Mouse (Mus musculus) T-helper 1 cell (primary cell): Measurements from ENCODE around the gene C130050O18Rik.

Source experiments
- in situ Hi-C: fragments of 300-600 bp; cut with MboI, MseI; formaldehyde crosslinking; loops from one replicate; pipeline ENCODE4 v1.15.1; 2025; ENCODE audit warnings: high pct_unique_total_duplicates

C130050O18Rik gene

DNA sequence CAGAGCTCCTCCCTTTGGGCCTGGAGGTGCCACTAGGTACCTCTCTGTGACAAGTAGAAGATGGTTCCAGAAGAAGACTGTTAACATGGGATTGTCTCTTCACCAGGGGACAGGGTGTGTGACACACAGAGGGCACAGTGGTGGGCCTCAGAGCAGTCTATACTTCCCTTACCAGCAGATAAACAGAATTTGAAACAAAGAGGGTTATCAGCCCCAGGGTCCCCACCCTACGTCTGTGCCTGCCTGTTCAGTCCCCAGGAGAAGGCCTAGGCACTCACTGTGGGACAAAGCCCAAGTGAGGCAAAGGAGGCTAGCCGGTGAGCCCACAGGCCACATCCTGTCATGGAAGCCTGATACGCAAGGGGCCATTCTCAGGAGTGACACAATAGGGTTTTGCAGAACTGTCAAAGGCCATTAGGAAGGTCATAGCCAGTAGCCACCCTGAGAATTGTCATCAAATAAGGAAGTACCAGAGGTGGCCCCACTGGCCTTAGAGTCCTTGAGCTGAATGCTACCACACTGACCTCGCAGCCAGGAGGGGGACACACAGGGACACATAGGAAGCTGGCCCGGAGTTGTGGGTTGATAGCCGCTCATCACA is at the start of gene C130050O18Rik:
C130050O18Rik (plus strand) TSS at position 480 of the 601 bp plus-strand sequence.
- in situ Hi-C loops, result loop anchor here (5.0 kb wide), 1 partner anchor 43 kb away; no protein-coding TSS in a partner anchor

DNA sequence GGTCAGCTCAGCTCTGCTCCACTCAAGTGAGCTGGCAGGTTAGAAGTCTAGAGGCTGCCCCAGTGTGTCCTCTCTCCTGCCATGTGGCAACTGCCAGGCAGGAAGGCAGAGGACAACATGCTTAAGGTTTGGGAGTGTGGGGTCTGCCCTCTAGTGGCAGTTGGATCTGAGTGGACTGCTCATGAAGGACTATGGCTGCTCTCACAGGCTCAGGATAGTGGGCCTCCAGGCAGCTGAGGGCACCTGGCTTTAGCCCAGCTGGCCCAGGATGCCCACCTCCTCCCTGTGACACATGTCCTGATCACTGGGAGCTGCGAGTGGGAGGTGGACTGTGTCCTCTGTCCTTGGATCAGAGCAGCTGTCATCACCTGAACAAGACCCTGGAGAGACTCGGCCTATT is 46.4 kb upstream of the C130050O18Rik start:
- in situ Hi-C loops, result loop anchor here (5.0 to 10.0 kb wide), 2 partner anchors 76 to 514 kb away; no protein-coding TSS in a partner anchor

DNA sequence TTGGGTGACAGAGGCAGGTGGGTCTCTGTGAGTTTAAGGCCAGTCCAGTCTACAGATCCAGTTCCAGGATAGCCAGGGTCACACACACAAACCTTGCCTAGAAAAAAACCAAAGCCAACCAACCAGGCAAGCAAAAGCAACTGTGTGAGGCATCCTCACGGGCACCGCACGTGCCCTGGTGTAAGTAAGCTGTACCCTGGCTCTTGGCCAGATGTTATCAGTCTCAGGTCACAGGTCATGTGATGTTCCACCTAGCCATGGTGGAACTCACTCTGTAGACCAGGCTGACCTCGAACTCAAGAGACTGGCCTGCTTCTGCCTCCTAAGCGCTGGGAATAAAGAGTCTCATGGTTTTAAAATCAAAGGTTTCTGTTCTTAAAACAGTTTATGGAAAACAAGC is 45.8 kb upstream of the C130050O18Rik start:
- in situ Hi-C loops, result loop anchor here (5.0 to 10.0 kb wide), 2 partner anchors 77 to 514 kb away; no protein-coding TSS in a partner anchor

DNA sequence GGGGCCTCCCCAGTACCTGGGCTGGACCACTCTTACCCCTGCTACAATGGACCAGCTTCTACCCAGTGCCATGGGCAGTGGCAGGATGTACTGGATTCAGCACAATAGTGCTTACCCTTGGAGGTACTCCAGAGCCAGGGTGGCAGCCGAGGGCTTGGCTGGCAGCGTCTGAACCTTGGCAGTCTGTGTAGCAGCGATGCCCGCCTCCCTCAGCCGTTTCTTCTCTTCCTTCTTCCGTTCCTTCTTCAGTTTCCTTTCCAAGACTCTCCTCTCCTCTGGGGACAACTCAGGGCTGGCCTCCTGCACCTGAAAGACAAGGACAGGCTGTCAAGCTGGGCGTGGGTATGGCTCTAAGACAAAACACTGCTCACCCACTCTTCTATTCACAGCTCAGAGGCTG is 41.2 kb upstream of the C130050O18Rik start:
- in situ Hi-C loops, result loop anchor here (5.0 kb wide), 1 partner anchor 38 kb away; no protein-coding TSS in a partner anchor

DNA sequence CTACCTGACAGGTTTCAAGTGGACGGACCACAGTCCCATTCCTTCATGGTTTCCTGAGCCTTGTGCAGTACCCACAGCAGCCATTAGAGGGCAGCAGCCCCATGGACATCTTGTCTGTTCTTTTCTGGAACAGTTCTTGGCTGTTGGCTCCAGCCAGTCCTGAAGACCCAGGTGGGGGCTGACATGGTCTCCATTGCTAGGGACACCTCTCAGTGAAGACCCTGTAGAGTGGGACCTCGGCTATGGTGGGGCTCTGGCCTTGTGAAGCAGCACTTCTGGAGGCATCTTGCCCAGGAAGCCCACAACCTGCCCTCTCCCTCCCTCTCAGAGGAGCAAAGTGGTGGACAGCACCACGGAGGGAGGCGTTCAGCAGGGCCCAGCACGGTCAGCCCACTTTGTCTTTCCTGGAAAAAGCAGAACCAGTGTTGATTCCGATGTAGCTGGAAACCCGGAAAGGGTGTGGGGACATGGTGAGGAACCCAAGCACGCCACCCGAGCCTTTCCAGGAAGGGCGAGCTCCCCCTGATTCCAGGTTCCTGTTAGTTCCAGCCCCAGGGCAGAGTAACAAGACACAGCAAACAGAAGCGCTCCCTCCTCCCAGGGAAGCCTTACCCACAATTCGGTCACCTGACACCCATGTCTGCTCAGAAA is 40.7 kb upstream of the C130050O18Rik start:
- in situ Hi-C loops, result loop anchor here (5.0 kb wide), 1 partner anchor 38 kb away; no protein-coding TSS in a partner anchor

DNA sequence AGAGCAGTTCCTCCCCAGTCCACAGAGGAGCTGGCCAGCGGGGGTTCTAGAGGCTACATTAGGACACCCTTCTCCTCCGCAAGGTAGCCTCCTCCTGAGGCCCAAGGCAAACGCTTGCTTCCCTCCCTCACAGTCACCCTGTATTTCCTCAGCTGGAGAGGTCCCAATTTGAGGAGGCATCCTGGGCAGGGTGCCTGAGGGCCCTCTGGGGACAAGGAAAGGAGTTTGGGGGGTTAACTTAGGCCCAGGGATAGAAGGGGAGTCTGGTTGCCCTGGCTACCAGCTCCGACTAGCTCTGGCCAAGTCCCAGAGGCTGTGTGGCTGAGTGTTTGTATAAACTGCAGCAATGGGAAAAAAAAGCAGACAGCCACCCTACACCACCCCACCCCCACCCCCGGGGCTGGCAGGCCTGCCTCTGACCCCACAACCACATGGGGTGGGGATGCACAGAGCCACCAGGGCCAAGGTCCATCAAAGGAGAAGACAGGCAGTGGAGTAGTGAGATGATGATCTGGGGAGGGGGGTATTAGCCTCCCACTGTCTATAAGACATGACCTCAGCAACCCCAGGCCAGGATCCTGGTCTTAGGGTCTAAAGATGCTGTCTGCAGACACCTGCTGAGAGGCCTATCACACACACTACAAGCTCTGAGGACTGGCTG is 40.0 kb upstream of the C130050O18Rik start:
- in situ Hi-C loops, result loop anchor here (5.0 kb wide), 1 partner anchor 37 kb away; no protein-coding TSS in a partner anchor

DNA sequence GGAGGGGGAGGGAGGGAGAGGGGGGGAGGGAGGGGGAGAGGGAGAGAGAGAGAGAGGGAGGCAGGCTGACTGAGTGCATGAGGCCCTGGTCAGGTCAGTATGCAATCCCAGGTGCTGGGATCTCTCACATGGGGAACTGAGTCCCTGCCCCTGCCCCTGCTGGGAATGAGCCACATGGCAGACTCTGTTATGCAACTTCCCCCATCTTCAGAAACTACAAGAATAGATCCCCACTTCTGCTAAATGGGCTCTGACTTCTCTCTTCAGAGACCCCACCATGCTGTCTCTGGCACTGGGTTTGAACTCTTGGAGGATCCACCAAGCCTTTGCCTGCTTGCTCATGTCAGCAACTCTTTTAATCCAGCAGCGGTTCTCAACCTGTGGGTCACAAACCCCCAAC is 39.3 kb upstream of the C130050O18Rik start:
- in situ Hi-C loops, result no loop called here

DNA sequence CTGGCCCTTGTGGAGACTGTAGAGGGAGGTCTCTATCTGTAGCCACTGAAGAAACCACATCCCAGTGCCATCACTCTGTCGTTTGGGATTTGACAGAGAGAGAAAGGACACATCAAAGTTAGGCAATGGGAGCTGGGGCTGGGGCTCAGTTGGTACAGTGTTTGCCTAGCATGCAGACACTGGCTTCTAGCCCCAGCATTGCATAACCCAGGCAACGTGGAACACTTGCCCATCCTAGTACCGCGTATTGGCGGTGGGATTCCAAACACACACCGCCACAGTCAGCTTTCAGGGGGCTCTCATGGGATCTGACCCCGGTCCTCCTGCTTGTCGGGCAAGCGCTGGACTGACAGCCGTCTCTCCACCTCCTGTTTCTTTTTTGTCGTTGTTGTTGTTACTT is 38.6 kb upstream of the C130050O18Rik start:
- in situ Hi-C loops, result no loop called here

DNA sequence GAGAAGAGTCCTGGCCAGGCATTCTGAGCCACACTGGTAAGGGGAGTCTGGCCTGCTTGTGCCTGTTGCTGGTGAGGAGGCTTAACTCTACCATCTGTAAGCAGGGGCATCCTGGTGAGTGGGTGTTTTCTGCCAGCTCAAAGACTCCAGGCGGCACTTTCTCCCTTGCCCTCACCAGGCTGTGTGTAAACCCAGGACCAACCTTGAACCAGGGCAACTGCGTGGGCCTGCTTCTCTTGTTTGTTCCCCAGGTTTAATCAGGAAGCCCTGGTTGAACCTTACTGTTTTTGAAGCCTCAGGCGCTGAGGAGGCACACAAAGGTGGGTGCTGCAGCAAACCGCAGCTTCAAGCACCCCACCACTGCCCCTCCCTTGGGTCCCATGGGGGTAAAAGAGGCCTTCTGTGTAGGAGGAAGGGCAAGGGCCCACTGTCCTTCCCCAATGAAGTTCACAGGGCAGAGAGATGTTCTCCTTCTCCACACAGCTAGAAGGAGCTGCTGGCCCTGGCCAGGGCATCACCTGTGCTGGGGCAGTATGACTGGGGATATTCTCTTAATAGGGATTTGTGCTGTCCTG is 37.1 kb upstream of the C130050O18Rik start:
- in situ Hi-C loops, result no loop called here

DNA sequence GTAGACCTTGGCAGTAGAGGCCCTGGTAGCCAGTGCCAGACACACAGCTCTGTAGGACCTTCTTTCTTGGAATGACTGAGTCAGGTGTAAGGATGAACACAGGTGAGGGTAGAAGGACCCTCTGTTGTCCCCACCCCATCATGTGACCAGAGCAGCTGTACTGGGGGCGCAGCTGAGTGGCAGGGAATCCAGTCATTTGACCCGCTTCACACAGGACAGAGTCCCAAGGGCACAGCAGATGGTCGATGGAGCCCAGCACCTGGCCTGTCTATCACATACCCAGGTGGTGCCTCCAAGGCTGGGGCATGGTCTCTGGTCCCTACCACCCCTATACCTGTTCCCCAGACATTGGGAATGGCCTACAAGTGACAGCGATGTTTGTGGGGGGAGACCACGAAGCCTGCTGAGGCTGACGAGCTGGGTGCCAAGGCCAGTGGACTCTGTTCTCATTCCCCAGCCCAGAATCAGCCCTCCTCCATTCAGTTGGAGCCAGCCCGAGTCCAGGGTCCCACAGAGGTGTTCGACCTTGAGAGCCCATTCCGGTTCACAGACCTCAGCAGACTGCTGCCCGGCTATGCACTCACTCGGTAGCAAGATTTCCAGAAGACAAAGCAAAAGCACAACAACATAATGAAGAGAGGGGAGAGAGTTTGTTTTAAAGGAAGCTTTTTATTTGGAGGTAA is 36.3 kb upstream of the C130050O18Rik start:
- in situ Hi-C loops, result no loop called here

DNA sequence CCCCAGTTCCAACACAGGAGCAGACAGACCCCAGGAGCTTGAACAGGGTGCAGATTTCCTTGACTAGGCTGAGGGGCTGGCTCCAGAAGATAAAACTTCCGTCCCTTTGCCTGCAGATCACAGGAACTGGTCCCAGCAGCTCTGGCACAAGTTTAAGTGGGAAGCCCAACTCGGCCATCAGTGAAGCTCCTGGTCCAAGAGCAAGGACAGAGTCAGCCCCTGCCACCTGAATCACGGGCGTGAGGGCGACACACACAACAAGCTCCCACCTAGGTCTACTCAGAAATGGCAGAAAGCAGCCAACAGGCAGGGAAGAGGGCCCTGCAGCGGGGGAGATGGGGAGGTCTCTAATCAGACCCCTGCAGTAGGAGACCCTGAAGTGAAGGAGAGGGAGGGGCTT is 34.7 kb upstream of the C130050O18Rik start:
- in situ Hi-C loops, result no loop called here

DNA sequence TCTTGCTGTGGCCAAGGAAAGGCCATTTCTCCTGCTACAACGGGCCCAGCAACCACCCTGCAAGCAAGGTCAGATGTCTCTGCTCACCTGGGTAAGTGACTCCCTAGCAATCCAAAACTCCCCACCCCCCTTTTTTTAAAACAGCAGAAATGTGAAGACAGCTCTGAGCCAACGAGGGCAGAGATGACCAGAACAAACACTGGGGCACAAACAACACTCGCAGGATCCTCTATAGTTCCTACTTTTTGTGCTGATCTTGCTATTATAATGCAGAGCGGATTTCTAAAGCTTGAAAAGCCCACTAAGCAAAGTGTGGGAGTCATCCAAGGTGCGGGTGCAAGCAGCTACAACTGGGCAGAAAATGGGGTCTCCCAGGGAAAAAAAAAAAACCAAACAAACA is 34.0 kb upstream of the C130050O18Rik start:
- in situ Hi-C loops, result no loop called here

DNA sequence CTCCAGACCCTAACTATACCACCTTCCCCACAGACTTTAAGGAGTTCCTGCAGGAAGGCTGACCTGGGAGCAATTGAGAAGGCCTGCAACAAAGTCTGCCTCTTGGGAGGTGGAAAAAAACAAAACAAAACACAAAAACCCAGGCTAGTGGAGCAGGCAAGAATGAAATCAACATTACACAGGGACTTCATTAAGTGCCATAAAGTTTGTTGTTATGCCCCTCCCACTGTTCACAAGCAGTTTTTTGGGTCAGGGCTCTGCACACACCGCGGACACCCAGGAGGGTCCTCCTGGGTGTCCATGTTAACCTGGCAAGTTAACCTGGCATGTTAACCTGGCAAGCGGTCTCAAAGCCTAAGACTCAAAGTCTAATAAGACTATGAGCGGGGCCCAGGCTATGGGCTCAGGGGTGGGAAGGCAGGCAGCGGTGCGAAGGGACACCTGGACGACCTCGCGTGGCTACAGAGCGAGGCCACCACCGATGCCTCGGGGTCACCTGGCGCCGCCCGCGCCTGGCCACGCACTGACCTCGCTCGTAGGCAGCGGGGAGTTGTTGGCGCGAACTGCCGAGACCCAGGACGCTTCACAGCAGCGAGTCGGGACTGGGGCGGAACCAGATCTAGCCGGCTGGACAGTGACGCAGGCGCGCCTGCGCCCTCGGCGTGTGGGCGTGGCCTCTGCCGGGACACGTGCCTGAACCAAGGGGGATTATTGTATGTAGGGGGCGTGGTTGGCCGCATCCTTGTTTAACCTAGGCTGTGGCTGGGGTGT is 33.3 kb upstream of the C130050O18Rik start:
- in situ Hi-C loops, result no loop called here

DNA sequence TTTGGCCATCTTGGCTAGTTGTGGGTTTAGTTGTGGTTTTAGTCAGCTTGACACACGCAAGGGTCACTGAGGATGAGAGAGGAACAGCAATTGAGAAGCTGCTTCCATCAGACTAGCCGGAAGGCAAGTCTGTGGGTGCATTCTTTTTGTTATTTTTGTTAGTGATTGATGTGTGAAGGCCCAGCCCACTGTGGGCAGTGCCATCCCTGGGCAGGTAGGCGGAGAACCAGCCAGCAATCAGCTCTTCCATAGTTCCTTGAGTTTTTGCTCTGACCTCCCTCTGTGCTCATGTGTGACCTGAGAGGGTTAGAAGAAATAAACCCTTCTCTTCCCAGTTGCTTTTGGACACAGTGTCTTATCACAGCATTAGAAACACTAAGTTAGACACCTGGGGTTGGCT is 32.0 kb upstream of the C130050O18Rik start:
- in situ Hi-C loops, result no loop called here

DNA sequence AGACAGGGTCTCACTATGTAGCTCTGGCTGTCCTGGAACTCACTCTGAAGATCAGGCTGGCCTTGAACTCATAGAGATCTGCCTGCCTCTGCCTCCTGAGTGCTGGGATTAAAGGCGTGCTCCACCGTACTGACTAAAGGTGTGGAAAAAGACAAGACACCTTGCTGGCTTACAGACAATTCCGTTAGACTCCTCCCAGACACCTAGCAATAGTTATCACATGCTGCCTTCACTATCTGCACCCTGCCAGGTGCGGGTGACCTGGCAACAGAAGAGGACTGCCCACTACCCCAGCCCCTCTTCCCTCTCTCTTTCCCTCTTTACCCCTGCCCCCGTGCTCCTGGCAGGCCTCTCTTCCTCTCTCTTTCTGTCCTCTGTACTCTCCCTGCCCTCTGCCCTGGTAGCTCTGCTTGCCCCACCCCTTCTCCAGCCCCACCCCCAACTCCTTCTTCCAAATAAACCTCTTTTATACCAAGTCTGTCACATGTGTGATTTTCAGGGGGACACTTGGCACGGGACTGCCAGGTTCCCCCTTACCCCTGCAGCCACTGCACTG is 31.1 kb upstream of the C130050O18Rik start:
- in situ Hi-C loops, result no loop called here

DNA sequence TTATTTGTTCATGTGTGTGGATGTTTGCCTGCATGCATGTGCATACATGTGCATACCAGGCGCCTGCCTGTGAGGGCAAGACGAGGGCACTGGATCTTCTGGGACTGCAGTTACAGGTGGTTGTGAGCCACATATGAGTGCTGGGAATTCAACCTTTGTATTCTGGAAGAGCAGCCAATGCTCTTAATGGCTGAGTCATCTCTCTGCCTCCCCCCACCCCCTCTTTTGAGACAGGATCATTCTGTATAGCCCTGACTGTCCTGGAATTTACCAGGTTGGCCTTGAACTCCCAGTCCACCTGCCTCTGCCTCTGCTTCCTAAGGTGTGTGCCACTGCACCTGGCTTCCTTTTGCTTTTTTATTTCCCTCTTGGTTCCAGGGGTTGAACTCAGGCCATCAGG is 30.2 kb upstream of the C130050O18Rik start:
- in situ Hi-C loops, result no loop called here

DNA sequence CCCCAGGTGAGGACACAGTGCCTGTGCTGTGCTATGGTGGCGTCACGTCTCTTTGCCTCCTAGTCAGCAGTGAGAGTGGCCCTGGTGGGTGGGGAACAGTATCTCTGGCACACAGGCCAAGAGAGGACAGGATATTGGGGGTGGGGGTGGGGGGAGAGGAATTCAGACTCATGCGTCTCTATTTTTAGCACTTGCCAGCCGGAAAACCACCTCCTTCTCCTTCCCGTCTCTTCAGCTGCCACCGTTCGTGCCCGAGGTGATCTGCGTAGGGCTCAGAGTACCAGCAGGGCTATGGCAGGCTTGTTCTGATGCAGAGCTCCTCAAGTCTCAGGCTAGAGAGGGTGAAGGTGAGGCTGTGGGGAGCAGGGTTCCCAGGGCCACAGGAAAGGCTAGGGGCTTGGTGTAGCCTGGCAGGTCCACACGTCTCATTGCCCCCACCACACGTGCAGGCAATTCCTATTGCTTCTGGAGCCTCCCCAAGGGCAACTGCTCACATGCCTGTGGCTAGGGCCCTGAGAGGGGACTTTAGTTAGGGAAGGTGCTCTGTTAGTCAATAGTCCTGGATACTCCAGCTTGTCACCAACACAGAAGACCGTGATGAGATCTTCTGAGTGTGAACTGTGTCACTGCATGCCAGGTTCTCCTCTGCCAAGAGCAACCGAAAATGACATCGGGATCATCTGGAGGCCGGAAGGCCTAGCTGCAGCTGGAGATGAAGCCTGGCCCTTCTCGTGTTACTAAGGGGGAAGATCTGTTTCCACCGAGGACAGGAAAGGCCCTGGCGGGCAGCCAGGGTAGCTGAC is 27.4 kb upstream of the C130050O18Rik start, which contains the start of gene Gpr146:
Gpr146 (plus strand) TSS at position 230 of the 803 bp plus-strand sequence.
- in situ Hi-C loops, result no loop called here

DNA sequence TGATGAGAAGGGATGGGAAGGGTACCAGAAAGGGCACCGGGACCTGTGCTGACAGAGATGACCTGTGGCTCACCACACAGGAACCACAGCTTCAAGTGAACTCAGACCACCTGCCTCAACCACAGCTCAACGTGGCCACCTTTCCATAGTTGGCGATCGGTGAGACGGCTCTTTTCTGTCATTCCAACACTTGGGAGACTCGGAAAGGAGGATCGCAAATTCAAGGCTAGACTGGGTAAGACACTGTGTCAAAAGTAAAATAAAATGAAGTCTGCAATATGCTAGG is 26.9 kb upstream of the C130050O18Rik start:
- in situ Hi-C loops, result no loop called here

DNA sequence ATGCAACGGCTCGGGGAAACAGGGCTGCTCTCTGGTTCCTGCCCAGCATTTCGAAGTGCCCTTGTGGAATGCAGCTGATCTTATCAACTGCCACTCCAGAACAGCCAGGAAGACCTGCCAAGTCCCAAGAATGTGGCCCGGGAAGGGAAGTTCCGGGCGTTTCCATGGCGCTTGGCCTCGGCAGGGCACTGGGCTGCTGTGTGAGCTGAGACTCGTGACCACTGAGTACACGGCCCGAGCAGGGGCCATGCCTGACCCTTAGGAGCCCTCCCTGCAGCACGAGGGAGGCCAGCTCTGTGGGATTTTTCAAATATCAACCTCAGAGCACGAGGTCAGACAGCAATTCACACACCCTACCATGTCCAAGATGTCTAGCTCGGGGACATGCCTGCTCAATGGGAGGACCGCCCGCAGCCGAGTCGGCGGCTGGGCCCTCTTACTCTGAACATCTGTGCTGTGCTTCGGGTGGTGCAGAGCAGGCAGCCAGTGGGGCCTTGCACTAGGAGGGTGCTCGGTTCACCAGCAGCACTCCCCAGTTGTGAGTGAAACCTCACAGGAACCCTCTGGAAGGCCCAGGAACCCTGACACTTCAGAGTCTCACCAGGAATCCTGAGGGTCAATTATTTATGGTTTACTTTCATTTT is 26.0 kb upstream of the C130050O18Rik start:
- in situ Hi-C loops, result no loop called here
